Mouse (Mus musculus): ENCODE results near the gene Gm30191. TPM values are rescaled to one million over a fixed set of nuclear protein-coding genes. Genes with fewer than 3 reads are reported as not detected.
A peak's percentile ranks its signal among the peaks of the same experiment; 100 is the strongest.
"Not testable (repeated sequence)": the region's sequence is repeated elsewhere in the genome, so short reads cannot be mapped to it uniquely, and the experiment has no call there.

The Gm30191 gene
- polyA plus RNA-seq, 1 experiment from 2014 or later = 0.74 TPM

- Histone ChIP-seq H3K4me1 (replicated peaks) (peaks cover 70% of the 10 kb centered on the region), H3K4me3 (peak within 1 kb of the TSS; percentile 56), H3K27ac (no peak within 1 kb of the TSS), H3K27me3 (peaks cover 79% of the 10 kb centered on the region), H3K9me3 (no peaks in the 10 kb centered on the region), H3K36me3 (no peaks in the 10 kb centered on the region), H3K4me2 (peak within 1 kb of the TSS; percentile 79), H3K9ac (peak within 1 kb of the TSS; percentile 81)
- WGBS = 1% methylated on average over 13 of the region's 13 CpGs
- no peak for ATAC-seq (ENCODE audit: low FRiP score)
Measured at GRCm38 (mm10) chr4:134253722-134254324, 7.1 kb downstream of the Gm30191 start, which contains the start of gene Grrp1. Grrp1 (minus strand) TSS chr4:134254106.

GRCm38 (mm10) chr4:134254835-134255234 lies 8.1 kb downstream of the Gm30191 start:
- ATAC-seq (ENCODE audit: low FRiP score) = no peak
- H3K27me3 ChIP-seq = peaks cover 69% of the 10 kb centered on the region
- WGBS = 20% methylated on average over 3 of the region's 3 CpGs
- no peaks in the 10 kb centered on the region for H3K36me3 ChIP-seq
- no peak overlapping the region for H3K27ac ChIP-seq
- no peak overlapping the region for H3K4me3 ChIP-seq
- no peak overlapping the region for H3K4me2 ChIP-seq
- peaks cover 63% of the 10 kb centered on the region for H3K4me1 ChIP-seq (replicated peaks)
- H3K9me3 ChIP-seq = no peaks in the 10 kb centered on the region
- no peak overlapping the region for H3K9ac ChIP-seq

GRCm38 (mm10) chr4:134255854-134256253 lies 9.1 kb downstream of the Gm30191 start:
- no peak overlapping the region for H3K4me3 ChIP-seq
- 17% methylated on average over 4 of the region's 4 CpGs for WGBS
- H3K4me1 ChIP-seq (replicated peaks) = peaks cover 53% of the 10 kb centered on the region
- H3K9ac ChIP-seq = no peak overlapping the region; the same call in 1 of the 2 replicates
- H3K27me3 ChIP-seq = peaks cover 59% of the 10 kb centered on the region
- no peak overlapping the region for H3K4me2 ChIP-seq
- H3K36me3 ChIP-seq = no peaks in the 10 kb centered on the region
- no peaks in the 10 kb centered on the region for H3K9me3 ChIP-seq
- ATAC-seq (ENCODE audit: low FRiP score) = no peak
- peak overlapping the region; percentile 18; the same call in 1 of the 2 replicates for H3K27ac ChIP-seq

GRCm38 (mm10) chr4:134256407-134257197 lies 9.9 kb downstream of the Gm30191 start:
- no peak overlapping the region for H3K4me3 ChIP-seq
- peaks cover 46% of the 10 kb centered on the region for H3K4me1 ChIP-seq (replicated peaks)
- H3K36me3 ChIP-seq = no peaks in the 10 kb centered on the region
- 5% methylated on average over 19 of the region's 19 CpGs for WGBS
- H3K27ac ChIP-seq = 0 out of 2 replicates have a peak overlapping the region, but pooled peaks have one; percentile 18
- ATAC-seq (ENCODE audit: low FRiP score) = no peak
- no peaks in the 10 kb centered on the region for H3K9me3 ChIP-seq
- H3K27me3 ChIP-seq = peaks cover 51% of the 10 kb centered on the region
- H3K4me2 ChIP-seq = no peak overlapping the region
- peak overlapping the region; percentile 46; the same call in 1 of the 2 replicates for H3K9ac ChIP-seq

- Histone ChIP-seq H3K36me3 (no peaks in the 10 kb centered on the region), H3K4me2 (no peak overlapping the region), H3K27me3 (peaks cover 43% of the 10 kb centered on the region), H3K9me3 (no peaks in the 10 kb centered on the region), H3K27ac (no peak overlapping the region), H3K9ac (no peak overlapping the region), H3K4me3 (no peak overlapping the region), H3K4me1 (replicated peaks) (peaks cover 38% of the 10 kb centered on the region)
- no peak for ATAC-seq (ENCODE audit: low FRiP score)
- 10% methylated on average over 11 of the region's 11 CpGs for WGBS
Measured at GRCm38 (mm10) chr4:134257198-134258009, 10.7 kb downstream of the Gm30191 start.

- no peak for ATAC-seq (ENCODE audit: low FRiP score)
Measured at GRCm38 (mm10) chr4:134258354-134258753, 11.6 kb downstream of the Gm30191 start.

GRCm38 (mm10) chr4:134263191-134263590 lies 16.5 kb downstream of the Gm30191 start:
- ATAC-seq (ENCODE audit: low FRiP score) = no peak
- 29% methylated on average over 6 of the region's 6 CpGs for WGBS
- no peak overlapping the region for H3K4me2 ChIP-seq
- no peaks in the 10 kb centered on the region for H3K36me3 ChIP-seq
- H3K9me3 ChIP-seq = no peaks in the 10 kb centered on the region
- H3K4me3 ChIP-seq = no peak overlapping the region
- no peaks in the 10 kb centered on the region for H3K4me1 ChIP-seq (replicated peaks)
- H3K27ac ChIP-seq = no peak overlapping the region
- no peak overlapping the region for H3K9ac ChIP-seq
- no peaks in the 10 kb centered on the region for H3K27me3 ChIP-seq

More at GRCm38 (mm10) chr4:134258354-134258753, 11.6 kb downstream of the Gm30191 start:
- WGBS = 63% methylated on average over 11 of the region's 11 CpGs
- no peak overlapping the region for H3K4me2 ChIP-seq
- no peak overlapping the region for H3K9ac ChIP-seq
- peaks cover 34% of the 10 kb centered on the region for H3K27me3 ChIP-seq
- H3K4me3 ChIP-seq = no peak overlapping the region
- H3K27ac ChIP-seq = no peak overlapping the region
- peaks cover 28% of the 10 kb centered on the region for H3K4me1 ChIP-seq (replicated peaks)
- H3K9me3 ChIP-seq = no peaks in the 10 kb centered on the region
- no peaks in the 10 kb centered on the region for H3K36me3 ChIP-seq

- Histone ChIP-seq H3K4me3 (no peak overlapping the region), H3K4me1 (replicated peaks) (no peaks in the 10 kb centered on the region), H3K4me2 (no peak overlapping the region), H3K9ac (no peak overlapping the region), H3K9me3 (no peaks in the 10 kb centered on the region), H3K27me3 (no peaks in the 10 kb centered on the region), H3K27ac (no peak overlapping the region), H3K36me3 (no peaks in the 10 kb centered on the region)
- no peak for ATAC-seq (ENCODE audit: low FRiP score)
- WGBS = 68% methylated on average over 9 of the region's 9 CpGs
Measured at GRCm38 (mm10) chr4:134265860-134266585, 19.3 kb downstream of the Gm30191 start.

GRCm38 (mm10) chr4:134268102-134268655 lies 21.4 kb downstream of the Gm30191 start:
- H3K36me3 ChIP-seq = no peaks in the 10 kb centered on the region
- H3K4me3 ChIP-seq = no peak overlapping the region
- no peak overlapping the region for H3K9ac ChIP-seq
- ATAC-seq (ENCODE audit: low FRiP score) = no peak
- no peaks in the 10 kb centered on the region for H3K27me3 ChIP-seq
- H3K27ac ChIP-seq = no peak overlapping the region
- 89% methylated on average over 19 of the region's 19 CpGs for WGBS
- H3K4me2 ChIP-seq = no peak overlapping the region
- H3K9me3 ChIP-seq = no peaks in the 10 kb centered on the region
- H3K4me1 ChIP-seq (replicated peaks) = no peaks in the 10 kb centered on the region

GRCm38 (mm10) chr4:134269622-134270021 lies 22.9 kb downstream of the Gm30191 start:
- H3K27me3 ChIP-seq; H3K4me2 ChIP-seq; ATAC-seq (ENCODE audit: low FRiP score); H3K36me3 ChIP-seq; H3K4me1 ChIP-seq (replicated peaks); H3K9ac ChIP-seq; H3K27ac ChIP-seq; H3K9me3 ChIP-seq; H3K4me3 ChIP-seq: not testable (repeated sequence)

GRCm38 (mm10) chr4:134271979-134272378 lies 25.2 kb downstream of the Gm30191 start:
- H3K27ac ChIP-seq = no peak overlapping the region
- peaks cover 17% of the 10 kb centered on the region for H3K36me3 ChIP-seq
- 85% methylated on average over 7 of the region's 7 CpGs for WGBS
- no peak overlapping the region for H3K4me2 ChIP-seq
- H3K4me1 ChIP-seq (replicated peaks) = no peaks in the 10 kb centered on the region
- no peaks in the 10 kb centered on the region for H3K27me3 ChIP-seq
- H3K9me3 ChIP-seq = no peaks in the 10 kb centered on the region
- no peak overlapping the region for H3K9ac ChIP-seq
- H3K4me3 ChIP-seq = no peak overlapping the region
- no peak for ATAC-seq (ENCODE audit: low FRiP score)

Measured in hindbrain, embryonic 13.5 days (tissue).